Mouse (Mus musculus): Measurements from ENCODE around the gene Dnmt3l.

The Dnmt3l gene

DNA sequence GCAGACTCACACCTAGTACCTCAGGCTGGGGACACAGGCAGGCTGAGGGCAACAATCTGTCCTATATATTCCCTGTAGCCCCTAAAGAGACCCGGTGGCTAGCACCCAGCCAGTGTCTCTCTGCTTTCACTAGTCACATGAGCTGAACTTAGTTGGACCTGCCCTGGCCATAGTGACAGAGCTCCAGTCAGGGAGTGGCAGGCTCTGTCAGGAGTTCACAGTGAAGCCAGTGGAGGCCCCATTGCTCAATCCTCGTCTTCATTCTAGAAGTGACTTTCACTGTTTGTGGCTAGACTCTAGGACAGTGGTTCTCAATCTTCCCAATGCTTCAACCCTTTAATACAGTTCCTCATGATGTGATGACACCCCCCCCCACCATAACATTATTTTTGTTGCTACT is 9.8 kb upstream of the Dnmt3l start:
- DNase-seq (ENCODE audit: low spot score in 2 of 2): no peak

GRCm38 (mm10) chr10:78037139-78037538 is 4.6 kb upstream of the Dnmt3l start:
- DNase-seq (ENCODE audit: low spot score in 2 of 2): no peak

DNA sequence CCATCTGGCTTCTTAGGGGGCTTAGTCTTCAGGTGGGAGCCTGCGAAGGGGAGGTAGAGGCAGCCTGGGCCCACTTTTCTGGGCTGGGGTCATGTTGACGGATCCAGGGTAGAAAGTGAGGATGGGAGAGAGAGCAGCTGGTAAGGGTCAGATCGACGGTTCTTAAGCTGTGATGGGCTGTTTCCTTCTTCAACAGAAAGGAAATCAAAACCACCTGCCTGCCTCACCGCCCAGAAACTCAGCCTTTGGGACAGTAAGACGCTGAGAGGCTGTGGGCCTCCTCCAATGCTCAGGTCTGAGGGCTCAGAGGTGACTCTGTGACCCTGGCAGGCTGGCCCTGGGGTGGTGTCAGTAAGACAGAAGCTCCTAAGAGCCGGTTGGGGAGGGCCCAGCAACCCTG is 349 bp downstream of the Dnmt3l start:
- DNase-seq (ENCODE audit: low spot score in 2 of 2): no peak

DNA sequence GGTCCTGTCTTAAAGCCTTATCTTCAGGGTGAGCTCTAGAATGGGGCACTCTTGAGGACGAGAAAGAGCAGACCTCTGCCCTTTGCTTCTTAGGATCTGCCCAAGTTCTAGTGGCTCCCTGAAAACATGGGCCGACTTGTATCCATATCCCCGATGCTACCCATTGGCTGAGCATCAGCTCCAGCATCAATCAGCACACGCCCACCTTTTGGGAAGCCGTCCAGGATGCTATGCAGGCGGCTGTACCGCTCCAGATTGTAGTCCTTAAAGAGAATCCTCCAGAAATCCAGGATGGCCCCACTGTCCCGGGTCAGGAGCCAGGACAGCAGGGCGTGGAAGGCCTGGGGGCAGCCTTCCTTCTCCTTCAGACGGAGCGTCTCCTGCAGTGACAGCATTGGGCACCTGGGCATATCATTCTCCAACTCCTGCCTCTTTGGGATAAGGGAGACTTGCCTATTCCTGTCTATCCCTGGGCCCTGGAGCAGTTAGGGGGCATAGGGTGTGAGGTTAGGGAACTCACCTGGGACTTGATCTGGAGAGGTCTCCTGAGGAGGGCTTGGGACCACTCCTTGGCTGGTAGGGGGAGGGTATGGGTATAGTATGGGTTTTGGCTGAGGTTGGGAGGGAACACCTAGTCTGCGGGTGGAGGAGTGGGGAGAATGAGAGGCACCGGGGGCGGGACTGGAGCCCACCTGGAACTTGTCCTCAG is 1.1 kb downstream of the Dnmt3l start:
- no peak for DNase-seq (ENCODE audit: low spot score in 2 of 2)

- DNase-seq (ENCODE audit: low spot score in 2 of 2): peak; percentile 33 to 64
Observed at GRCm38 (mm10) chr10:78043406-78043836, 1.7 kb downstream of the Dnmt3l start, which contains the start of gene Aire. TSS of gene Aire (minus strand) at chr10:78043610.

DNA sequence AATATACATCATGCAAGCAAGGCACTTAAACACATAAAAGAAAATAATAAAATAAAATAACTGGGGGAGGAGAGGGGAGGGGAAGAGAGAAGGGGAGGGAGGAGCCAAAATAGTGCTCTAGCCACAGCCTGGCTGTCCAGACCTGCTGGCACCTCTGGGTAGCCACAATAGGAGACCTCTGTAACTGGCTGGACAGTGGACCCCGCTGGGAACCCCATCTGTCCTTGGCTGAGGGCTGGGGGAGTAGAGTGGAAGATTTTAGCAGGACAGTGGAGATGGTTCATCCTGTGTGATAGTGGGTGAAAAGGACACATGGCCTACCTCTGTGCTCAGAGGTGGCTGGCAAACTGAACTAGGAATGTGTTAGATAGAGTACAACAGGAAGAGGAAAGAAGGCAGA is 2.8 kb downstream of the Dnmt3l start:
- DNase-seq (ENCODE audit: low spot score in 2 of 2): no peak

DNA sequence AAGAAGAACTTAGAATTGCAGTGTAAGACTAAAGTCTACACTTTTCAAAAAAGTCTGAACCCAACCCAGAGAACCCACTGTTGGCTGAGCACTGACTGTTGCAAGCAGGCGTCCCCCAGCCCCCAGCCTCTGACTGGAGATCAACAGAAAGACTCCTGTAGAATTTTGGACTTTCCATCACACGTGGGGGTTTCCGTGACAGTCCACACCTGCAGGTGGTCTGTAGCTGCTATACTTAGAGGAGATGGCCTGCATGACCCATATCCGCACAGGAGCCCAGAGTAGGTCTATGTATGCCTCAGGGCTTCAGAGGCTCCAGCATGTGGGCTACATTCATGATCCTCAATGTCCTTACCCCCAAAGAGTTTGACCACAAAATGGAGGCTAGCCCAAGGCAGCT is 4.6 kb downstream of the Dnmt3l start:
- no peak for DNase-seq (ENCODE audit: low spot score in 2 of 2)

DNA sequence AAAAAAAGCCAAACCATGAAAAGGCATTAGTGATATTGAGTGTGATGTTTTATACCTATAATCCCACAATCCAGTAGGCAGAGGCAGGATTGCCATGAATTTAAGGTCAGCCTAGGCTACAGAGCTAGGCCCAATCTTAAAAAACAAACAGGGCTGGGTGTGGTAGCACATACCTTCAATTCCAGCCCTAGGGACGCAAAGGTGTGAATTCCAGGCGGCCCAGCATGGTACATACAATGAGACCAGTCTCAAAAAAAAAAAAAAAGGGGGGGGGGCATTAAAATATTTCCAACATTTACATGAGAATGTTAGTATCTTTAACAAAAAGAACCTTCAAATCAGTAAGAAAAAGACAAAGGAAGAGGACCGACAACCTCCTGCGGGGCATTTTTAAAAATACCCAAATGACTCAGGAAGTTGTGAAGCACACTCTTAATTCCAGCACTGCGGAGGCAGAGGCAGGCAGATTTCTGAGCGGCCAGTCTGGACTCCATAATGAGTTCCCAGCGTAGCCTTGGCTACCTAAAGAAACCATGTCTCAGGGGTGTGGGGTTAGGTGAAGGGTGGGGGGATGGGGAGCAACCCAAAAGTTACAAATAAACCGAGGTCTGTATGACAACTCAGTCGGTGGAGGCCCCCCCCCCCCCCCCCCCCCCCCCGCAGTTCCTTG is 6.4 kb downstream of the Dnmt3l start:
- DNase-seq (ENCODE audit: low spot score in 2 of 2): no peak

- no peak for DNase-seq (ENCODE audit: low spot score in 2 of 2)
Observed at GRCm38 (mm10) chr10:78049519-78050035, 7.8 kb downstream of the Dnmt3l start.

DNA sequence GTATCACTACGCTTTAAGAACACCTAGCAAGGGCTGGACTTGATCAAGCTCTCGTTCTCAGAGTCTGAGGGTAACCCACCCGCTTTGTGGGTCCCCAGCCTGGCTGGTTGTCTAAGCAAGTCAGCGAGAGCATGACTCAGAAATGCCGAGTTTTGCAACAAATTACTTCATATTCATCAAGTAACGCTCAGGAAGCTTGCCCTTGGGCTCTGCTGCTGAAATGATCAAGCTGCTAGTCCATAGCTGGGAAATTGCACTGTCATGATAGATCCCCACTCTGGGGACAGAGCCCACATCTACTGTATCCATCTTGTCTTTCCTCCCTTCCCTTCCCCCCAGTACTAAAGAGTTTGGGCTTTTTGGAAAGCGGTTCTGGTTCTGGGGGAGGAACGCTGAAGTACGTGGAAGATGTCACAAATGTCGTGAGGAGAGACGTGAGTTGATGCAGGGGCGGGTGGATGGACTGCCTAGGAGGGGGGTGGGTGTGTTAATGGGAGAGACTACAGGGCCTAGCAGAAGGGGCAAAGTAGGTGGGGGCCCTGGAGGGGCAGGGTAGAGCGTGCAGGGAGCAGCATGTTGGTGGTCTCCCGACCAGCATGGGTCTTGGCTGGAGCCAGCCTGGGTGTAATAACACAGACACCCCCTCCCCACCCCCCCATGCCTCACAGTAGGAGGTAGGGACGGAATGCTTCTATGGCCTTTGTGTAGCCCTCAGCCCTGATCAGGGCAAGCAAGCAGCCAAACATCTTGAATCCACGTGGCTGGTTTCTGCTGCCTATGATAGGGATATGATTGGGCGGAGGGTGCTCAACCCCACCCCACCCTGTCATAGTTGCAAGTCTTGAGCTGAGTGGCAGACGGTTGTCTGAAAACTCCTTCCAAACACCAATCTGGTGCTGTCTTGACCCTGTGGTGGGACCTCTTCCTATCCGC is 13.2 kb downstream of the Dnmt3l start:
- peak; percentile 25 to 50 for DNase-seq (ENCODE audit: low spot score in 2 of 2)

DNA sequence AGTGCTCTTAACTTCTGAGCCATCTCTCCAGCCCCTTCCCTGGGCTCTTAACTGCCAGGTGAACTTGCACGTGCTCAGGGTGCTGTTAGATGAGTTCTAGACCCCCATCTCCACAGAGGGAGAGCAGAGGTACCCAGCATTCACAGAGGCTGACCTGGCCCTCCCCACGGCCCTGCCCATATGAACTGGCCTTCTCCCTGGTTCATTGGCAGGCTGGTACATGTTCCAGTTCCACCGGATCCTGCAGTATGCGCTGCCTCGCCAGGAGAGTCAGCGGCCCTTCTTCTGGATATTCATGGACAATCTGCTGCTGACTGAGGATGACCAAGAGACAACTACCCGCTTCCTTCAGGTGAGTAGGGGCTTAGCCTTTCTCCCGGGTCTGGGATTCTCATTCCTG is 15.3 kb downstream of the Dnmt3l start:
- DNase-seq (ENCODE audit: low spot score in 2 of 2): peak; percentile 60 to 66

GRCm38 (mm10) chr10:78063122-78063521 is 21.4 kb downstream of the Dnmt3l start:
- no peak for DNase-seq (ENCODE audit: low spot score in 2 of 2)

- no peak for DNase-seq (ENCODE audit: low spot score in 2 of 2)
Observed at GRCm38 (mm10) chr10:78067226-78067625, 25.5 kb downstream of the Dnmt3l start.

DNA sequence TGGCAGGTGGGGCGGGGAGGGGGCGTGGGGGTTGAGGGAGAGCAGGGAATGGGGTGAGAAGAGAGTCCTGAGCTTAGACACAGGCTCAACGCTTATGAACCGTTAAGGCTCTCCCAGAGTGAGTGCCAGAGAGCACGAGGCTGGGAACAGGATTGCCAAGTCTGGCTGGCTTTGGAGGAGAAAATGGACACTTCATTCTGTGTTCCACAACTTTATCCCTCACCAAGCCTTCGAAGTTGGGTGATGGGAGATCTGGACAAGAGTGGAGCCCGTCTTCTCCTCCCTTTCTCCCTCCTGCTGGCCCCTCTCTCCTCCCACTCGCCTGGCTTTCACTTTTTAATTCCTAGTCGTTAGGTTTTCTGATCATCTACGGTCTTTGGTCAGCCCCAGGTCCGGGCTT is 26.8 kb downstream of the Dnmt3l start:
- DNase-seq (ENCODE audit: low spot score in 2 of 2): peak in 1 of 2 experiments; percentile 21

- peak; percentile 79 to 85 for DNase-seq (ENCODE audit: low spot score in 2 of 2)
Observed at GRCm38 (mm10) chr10:78069101-78070011, 27.6 kb downstream of the Dnmt3l start, which contains the start of gene Icosl. TSS of gene Icosl (plus strand) at chr10:78069302.

DNA sequence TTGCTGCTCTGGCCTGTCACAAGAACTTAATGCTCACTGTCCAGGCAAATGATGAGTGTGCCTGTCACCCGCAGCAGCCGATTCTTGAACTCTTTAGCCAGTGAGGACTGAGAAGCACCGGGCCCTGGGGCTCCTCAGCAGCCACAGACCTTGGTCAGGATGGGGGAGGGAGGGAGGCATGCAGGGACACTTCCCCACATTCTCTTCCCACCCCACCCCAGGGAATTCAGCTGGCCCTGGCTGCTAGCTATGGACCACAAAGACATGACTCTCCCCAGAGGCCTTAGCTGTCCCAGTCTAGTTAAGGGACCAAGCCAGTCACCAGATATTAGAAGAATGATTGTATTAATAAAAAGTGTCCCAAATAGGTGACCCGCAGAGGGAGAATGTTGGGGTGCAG is 32.4 kb downstream of the Dnmt3l start:
- DNase-seq (ENCODE audit: low spot score in 2 of 2): no peak

DNA sequence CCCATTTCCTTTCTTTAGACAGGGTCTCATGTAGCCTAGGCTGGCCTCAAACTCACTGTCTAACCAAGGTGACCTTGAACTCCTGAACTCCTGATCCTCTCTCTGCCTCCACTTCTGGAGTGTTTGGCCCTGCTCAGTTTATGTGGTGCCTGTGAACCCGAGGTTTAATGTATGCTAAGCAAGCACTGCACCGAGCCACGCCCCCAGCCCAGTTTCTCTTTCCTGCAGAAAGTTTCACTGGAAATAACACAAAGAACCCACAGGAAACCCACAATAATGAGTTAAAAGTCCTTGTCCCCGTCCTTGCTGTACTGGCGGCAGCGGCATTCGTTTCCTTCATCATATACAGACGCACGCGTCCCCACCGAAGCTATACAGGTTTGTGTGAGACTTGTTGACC is 33.2 kb downstream of the Dnmt3l start:
- DNase-seq (ENCODE audit: low spot score in 2 of 2): no peak

DNA sequence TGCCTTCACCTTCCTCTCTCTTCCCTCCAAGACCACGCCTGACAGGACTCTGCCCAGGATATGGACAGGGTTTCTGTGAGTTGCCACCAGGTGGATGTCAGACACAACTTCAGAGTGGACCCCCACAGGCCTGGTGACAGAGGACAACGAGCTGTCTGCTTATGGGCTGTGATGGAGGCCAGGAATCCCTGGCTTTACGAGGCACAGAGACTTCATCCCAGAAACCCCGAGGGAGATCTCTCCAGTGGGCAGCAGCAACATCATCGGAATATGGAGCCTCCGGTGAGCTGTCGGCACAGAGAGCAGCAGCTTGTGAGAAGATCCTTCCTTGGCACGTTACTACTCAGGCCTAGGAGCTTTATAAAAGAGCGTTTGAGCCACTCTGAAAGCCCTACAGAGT is 36.1 kb downstream of the Dnmt3l start:
- no peak for DNase-seq (ENCODE audit: low spot score in 2 of 2)

GRCm38 (mm10) chr10:78078276-78078675 is 36.5 kb downstream of the Dnmt3l start:
- DNase-seq (ENCODE audit: low spot score in 2 of 2): no peak

DNA sequence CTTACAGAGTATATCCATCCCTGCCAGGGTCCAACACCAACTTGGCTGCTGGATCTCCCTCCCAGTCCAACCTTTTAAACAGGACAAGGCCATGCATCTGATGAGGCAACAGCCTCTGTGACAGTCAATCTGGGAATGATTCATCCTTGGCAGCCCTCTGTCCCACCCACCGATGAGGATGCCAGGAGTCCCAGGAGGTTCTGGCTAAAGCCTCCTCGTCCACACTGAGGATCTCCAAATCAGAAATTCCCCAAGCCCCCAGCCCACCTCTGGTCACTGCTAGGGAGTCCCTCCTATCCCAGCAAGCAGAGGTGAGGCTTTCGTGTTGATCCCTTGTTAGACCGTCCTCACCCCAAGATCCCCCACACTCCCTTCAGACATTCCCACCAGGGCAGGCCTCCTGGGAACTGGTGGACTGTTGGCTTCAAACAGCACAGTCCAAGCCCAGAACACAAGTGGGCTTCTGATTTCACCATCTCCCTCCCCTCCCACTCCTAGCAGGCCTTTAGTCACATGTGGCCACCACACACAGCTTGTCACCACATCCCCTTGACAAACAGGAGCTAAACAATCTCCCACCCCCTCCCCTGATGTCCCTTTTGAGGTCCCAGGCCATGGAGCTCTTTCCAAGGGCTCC is 38.3 kb downstream of the Dnmt3l start:
- DNase-seq (ENCODE audit: low spot score in 2 of 2): peak in 1 of 2 experiments; percentile 32
